Mouse (Mus musculus) hindbrain, embryonic 12.5 days (tissue): ENCODE results near the gene Olfr414. TPM values are rescaled to one million over a fixed set of nuclear protein-coding genes. Genes with fewer than 3 reads are reported as not detected.

Source experiments
- polyA plus RNA-seq: library from polyadenylated mRNA; unstranded; fragments of >200 nt; fragmentation: Nextera tagmentation; extraction: Ambion mirVana; gene quantifications from 2 replicates; pipeline ENCODE4 v1.2.1, GENCODE M21; 2016

Olfr414 gene
- polyA plus RNA-seq, 1 experiment from 2014 or later, result not detected

Other genes starting within 250 kb of the Olfr414 start
- not detected in 2 replicates for gene Olfr419, start 172.0 kb upstream of the Olfr414 start, polyA plus RNA-seq
- not detected in 2 replicates for gene Mptx1, start 93.5 kb upstream of the Olfr414 start, polyA plus RNA-seq
- not detected in 2 replicates for gene Olfr417, start 58.9 kb upstream of the Olfr414 start, polyA plus RNA-seq
- not detected in 2 replicates for gene Olfr248, start 33.0 kb upstream of the Olfr414 start, polyA plus RNA-seq
- not detected in 2 replicates for gene Olfr220, start 18.0 kb downstream of the Olfr414 start, polyA plus RNA-seq
- gene Fmn2, start 77.8 kb downstream of the Olfr414 start, polyA plus RNA-seq, result 7.2 and 8.4 TPM in 2 replicates